Mouse (Mus musculus) regulatory T cell (primary cell): ENCODE results near the gene Vmn1r203.
"Not testable (repeated sequence)": the region's sequence is repeated elsewhere in the genome, so short reads cannot be mapped to it uniquely, and the experiment has no call there.

ENCODE experiments used
- in situ Hi-C: fragments of 300-600 bp; cut with MboI, MseI; formaldehyde crosslinking; loops from one replicate; pipeline ENCODE4 v1.15.1; 2025; ENCODE audit warnings: high pct_unique_total_duplicates

Gene Vmn1r203

GRCm38 (mm10) chr13:22517814-22518213 is at the start of gene Vmn1r203:
Gene Vmn1r203, plus strand, starts transcription at chr13:22518114.
- in situ Hi-C loops, result no loop called here

GRCm38 (mm10) chr13:22471623-22472022 is 46.3 kb upstream of the Vmn1r203 start, which contains the start of gene Vmn1r201:
Gene Vmn1r201, plus strand, starts transcription at chr13:22471923.
- in situ Hi-C loops, result no loop called here

GRCm38 (mm10) chr13:22502431-22502830 is 15.5 kb upstream of the Vmn1r203 start:
- in situ Hi-C loops, result no loop called here

- in situ Hi-C loops, result no loop called here
Observed at GRCm38 (mm10) chr13:22505281-22505680, 12.6 kb upstream of the Vmn1r203 start, which contains the start of gene Vmn1r202. Gene Vmn1r202, minus strand, starts transcription at chr13:22505381.

- in situ Hi-C loops, result not testable (repeated sequence)
Observed at GRCm38 (mm10) chr13:22552898-22553297, 35.0 kb downstream of the Vmn1r203 start, which contains the start of gene Vmn1r204. Gene Vmn1r204, plus strand, starts transcription at chr13:22553198.

GRCm38 (mm10) chr13:22574911-22575310 is 57.0 kb downstream of the Vmn1r203 start:
- in situ Hi-C loops, result not testable (repeated sequence)
